Mouse (Mus musculus) liver, embryonic 14.5 days (tissue): ENCODE data around the gene Gys2.

Source experiments
- CTCF ChIP-seq: IDR thresholded peaks from 2 replicates; pipeline ENCODE4 v1.5.1; 2016; ENCODE audit warnings: antibody characterized with exemption, low read depth, control low read depth
- EP300 ChIP-seq: IDR thresholded peaks from 2 replicates; pipeline ENCODE4 v1.6.1; 2016; ENCODE audit warnings: antibody characterized with exemption, low read depth

DNA sequence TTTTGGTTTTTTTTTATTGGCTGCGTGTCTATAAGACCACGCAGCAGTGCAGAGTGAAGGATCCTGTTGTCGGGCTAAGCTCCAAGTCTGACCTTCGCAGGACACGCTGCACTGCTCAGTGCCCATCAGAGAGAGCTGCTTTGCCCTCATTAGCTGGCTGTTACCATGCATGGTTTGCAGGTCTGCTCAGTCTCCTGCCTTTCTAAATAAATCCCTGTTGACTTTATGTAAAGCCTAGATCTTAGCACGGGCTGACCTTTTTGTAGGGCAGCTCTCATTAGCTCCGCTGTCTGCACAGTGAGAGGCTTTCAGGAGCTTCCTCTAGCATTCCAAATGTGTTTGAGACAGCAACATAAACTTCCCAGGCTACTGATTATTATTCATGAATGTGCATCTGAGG, 14.9 kb downstream of the Gys2 start:
- TF ChIP-seq EP300 (no peak), CTCF (no peak)
